Mouse (Mus musculus): ENCODE measurements around the gene Slc25a33.

DNA sequence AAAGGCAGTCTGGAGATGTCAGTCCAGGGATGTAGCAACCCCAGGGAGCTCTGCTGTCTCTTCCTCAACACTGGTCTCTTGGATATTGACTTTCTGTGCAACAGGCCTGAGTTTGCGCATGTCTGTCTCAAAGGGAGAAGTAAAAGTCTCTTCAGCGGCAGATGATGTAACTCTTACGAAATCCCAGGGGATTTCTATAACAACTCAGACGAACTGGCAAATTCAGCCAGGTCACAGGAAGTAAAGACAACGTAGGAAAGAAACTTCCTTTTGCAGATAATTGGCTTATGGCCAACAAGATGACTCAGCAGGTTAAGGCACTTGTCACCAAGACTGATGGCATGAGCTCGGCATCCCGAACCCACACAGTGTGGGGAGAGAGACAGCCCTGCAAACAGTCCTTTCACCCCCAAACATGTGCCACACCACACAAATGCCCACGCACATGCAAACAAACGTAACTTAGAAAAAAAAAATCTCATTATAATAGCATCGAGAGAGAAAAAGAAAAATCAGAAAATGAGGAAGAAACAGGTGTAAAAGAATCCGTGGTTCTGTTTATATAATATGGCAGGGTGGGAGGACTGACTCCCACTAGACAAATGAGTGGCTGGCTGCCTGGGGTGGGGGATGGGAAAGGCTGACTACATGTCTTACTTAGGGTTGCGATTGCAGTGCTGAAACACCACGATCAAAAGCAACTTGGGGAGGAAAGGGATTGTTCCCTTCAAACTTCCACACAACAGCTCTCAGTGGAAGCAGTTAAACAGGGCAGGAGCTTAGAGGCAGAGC lies 6.7 kb upstream of the Slc25a33 start:
- TF ChIP-seq POLR2A (IDR thresholded peaks at IDR 0.05; ENCODE audit: insufficient read depth, low read depth, low read length) (no peak; the same call in 1 of the 2 replicates), CTCF (IDR thresholded peaks at IDR 0.05) (no peak), EP300 (IDR thresholded peaks at IDR 0.05; ENCODE audit: insufficient read depth, low read depth, low read length) (no peak)
